Mouse (Mus musculus): Measurements from ENCODE around the gene Rpl7l1.
"Not testable (repeated sequence)": the region's sequence is repeated elsewhere in the genome, so short reads cannot be mapped to it uniquely, and the experiment has no call there.

Rpl7l1 gene

DNA sequence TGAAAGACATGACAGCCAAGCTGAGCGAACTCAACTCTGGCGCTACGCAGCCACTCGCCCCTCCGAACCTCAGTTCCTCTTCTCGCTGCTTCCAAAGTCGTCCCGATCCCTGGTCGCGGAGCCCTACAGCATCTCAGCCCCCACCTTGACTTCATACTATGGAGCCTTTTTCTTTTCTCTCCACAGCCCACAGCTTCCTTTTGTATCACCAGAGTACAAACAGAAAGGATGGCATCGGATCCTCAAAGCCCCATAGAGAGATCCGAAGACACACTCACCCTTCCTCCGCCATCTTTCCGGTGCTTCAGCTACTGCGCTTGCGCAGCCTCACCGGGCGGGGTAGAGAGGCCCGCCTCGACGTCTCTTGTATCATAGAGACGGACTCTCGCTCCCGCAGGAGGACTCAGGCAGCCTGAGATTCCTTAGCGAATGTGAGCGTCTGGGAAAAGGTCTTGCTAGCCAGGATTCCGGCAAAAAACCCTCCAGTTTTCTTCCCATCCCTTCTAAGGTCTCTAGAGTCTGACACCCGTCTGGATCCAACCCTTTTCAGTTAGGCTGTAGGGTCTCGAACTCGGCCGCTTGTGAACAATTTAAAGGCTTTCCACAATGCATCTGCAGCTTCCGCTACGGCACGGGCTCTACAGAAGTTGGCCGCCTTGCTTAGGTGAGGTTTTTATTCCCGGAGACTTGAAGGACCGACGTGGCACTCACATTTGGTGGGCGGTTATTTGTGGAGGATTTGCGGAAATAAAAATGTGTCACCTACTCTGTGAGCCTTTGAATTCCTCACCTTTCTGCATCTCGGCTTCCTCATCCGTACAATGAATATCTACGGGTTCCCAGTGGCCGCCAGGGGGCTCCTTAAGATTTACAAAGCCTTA is at the start of gene Rpl7l1:
TSS of gene Rpl7l1 (minus strand) at position 332 of the 881 bp plus-strand sequence.
- peak; percentile 95 for DNase-seq (ENCODE audit: low read depth, low spot score)

DNA sequence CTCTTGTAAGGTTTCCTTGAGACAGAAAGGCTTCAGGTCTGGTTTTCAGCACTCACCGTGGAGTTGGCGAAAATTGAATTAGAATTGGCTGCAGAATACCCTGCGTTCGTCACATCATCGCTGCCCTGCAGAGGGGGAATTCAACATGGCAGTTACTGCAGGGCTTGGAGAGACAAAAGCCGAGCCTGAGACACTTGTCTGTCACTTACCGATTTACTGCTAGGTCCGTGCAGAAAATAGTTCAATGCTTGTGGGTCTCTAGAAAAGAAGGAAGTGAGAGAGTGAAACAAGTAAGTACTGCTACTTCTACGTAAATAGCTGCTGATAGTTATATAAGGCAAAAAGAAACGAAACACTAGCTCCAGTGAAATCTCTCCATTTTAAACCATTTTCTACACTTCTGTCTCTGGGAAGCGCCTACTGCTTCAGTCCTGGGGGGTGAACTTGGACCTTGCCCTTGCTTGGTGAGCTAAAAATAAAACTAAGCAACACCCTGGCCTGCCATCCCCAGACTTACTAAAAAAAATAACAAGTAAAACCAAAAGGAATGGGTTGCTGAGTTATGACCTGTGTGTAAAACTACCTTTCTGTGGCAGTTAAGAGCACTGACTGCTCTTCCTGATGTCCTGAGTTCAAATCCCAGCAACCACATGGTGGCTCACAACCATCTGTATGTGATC is 47.5 kb upstream of the Rpl7l1 start:
- no peak for DNase-seq (ENCODE audit: low read depth, low spot score)

- DNase-seq (ENCODE audit: low read depth, low spot score) = no peak
Measured at GRCm38 (mm10) chr17:46828935-46829334, 46.5 kb upstream of the Rpl7l1 start.

DNA sequence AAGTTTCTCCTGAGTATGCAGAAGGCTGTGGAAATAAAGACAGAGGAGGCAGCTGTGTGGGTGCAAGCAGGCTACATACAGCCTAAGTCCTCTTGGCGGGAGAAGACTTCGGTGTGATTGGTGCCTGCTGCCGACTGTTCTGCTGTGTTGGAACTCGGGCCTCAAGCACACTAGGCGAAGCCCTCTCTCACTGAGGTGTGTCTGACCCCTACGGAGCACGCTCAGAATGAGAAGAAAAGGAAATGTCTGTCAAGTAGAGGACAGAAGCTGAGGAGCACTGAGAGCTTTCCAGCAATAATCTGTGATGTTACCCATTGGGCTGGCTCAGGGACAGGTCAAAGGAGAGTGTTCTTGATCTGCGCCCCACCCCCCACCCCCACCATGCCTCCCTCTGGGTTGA is 40.6 kb upstream of the Rpl7l1 start:
- DNase-seq (ENCODE audit: low read depth, low spot score) = no peak

- no peak for DNase-seq (ENCODE audit: low read depth, low spot score)
Measured at GRCm38 (mm10) chr17:46820628-46821027, 38.2 kb upstream of the Rpl7l1 start.

DNA sequence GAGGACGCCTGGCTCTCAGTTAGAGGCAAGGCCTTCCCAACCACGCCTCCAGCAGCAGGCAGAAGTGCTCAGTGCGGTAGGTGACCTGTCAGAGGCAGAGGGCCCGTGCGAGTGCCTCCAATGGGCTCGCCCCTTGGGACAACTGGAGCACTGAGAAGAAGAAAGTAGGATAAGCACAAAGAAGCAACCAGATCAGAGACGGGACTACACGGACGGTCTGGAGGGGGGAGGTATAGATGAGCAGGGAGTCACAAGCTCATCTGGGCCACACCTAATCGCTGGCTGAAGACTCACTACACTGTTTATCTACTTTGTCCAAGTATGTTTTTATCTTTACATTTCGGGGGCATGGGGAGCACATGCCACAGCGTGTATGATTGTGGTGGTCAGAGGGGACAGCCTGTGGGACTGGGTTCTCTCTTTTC is 35.3 kb upstream of the Rpl7l1 start:
- no peak for DNase-seq (ENCODE audit: low read depth, low spot score)

DNA sequence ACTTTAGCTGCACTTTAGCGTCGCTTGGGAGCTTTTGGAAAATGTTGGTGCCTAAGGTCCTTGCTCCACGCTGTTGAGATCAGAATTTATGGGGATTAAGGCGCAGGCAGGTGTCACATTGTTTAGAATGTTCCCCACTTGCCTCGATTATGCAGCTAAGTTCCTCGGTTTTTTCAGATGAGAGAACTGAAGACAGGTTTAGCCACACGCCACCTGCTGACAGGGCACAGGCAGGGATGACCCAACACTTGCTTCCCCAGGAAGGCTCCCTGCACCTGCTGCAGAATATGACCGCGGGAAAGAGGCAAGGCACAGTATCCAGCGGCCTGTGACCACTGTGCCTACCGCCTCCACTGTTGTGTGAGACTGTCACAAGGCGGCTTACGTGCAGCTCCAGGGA is 33.8 kb upstream of the Rpl7l1 start:
- DNase-seq (ENCODE audit: low read depth, low spot score) = no peak

DNA sequence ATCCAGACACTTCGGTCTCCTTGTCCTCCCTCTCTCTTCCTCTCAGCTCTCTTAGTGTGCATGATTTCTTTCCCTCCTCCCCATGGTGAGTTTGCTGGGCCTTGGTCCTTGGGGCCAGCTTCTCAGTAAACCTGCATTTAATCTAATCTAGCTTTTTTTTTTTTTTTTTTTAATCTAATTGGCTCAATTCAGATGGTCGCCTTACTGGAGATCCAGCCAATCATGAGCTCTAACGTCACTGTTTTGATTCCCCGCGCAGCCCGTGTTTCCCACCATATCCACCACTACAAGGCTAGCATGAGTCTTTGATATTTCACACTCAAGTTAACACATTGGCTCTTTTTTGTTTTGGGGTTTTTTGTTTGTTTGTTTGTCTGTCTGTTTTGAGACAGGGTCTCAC is 32.0 kb upstream of the Rpl7l1 start:
- no peak for DNase-seq (ENCODE audit: low read depth, low spot score)

GRCm38 (mm10) chr17:46813637-46814036 is 31.2 kb upstream of the Rpl7l1 start:
- DNase-seq (ENCODE audit: low read depth, low spot score) = no peak

DNA sequence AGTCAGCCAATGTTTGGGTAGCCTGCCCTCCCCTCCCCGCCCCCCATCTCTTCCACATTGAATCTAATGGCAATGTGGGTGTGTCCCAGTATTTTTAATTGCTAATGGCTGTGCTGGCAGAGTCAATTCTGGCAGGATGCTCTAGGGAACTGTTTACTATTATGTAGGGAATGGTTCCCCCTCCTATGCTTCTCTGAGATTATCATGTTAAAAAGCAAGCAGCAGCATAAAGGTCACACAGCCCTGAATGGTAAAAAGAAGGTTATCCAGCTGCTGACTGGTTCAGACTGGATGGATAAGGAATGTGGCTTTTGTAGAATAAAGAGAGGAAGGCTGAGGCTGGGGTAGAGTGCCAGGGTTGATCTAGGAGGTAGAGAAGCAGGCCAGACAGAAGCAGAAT is 30.0 kb upstream of the Rpl7l1 start:
- DNase-seq (ENCODE audit: low read depth, low spot score) = no peak

DNA sequence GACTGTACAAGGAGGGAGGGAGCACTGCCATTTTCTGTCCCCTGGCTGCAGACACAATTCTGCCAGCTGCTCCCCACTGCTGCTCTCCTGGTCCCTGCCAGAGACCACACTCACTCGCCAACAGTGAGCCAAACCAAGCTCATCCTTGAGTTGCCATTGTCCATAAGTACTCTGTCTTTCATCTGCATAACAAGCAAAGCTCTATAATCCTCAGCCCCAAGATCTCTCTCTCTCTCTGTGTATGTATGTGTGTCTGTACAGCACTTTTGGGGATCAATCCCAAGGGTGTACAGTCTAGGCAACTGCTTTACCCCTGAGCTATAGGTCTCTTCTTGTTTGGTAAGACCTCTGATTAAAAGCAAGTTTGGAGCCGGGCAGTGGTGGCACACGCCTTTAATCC is 28.2 kb upstream of the Rpl7l1 start:
- no peak for DNase-seq (ENCODE audit: low read depth, low spot score)

DNA sequence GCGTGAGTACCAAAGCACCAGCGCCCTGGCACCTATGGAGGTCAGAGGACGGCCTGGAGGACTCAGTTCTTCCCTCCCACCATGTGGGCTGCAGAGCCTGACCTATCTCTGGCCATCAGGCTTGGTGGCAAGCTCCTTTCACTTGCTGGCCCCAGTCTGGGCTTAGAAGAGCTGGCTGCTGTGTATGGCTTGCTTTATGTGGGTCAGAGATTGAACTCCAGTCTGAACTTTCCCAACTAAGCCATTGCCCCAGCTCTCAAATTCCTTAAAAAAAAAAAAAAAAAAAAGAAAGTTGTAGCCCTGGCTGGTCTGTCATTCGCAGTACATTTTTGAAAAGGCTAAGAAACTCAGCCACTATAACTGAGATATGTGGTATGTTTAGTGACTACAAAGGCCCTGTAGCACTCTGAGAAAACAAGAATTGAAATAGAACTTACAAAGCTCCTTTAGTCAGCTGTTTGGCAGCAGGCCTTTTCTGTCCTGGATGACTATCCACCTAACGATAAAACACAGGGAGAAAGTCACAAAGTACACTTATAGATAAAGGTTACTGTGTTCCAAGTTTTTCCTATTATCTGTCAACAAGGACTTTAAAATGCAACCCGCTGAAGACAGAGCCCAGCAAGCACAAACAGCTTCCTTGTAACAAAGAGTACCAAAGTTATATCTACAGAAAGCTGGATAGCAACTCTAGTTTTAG is 26.8 kb upstream of the Rpl7l1 start:
- no peak for DNase-seq (ENCODE audit: low read depth, low spot score)

DNA sequence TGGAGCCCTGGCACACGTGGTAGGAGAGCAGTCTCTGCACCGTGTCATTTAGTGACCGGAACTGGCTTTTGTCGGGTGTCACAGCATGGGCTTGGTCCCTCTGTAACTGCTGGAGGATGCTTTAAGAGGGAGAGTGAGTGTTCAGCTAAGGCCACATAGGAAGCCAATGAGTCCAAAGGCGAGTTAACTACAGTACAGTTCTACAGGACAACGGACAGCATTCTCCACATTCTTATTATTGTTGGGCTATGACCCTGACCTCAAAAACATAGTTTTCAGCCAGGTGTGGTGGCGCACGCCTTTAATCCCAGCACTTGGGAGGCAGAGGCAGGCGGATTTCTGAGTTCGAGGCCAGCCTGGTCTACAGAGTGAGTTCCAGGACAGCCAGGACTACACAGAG is 25.9 kb upstream of the Rpl7l1 start:
- DNase-seq (ENCODE audit: low read depth, low spot score) = no peak

DNA sequence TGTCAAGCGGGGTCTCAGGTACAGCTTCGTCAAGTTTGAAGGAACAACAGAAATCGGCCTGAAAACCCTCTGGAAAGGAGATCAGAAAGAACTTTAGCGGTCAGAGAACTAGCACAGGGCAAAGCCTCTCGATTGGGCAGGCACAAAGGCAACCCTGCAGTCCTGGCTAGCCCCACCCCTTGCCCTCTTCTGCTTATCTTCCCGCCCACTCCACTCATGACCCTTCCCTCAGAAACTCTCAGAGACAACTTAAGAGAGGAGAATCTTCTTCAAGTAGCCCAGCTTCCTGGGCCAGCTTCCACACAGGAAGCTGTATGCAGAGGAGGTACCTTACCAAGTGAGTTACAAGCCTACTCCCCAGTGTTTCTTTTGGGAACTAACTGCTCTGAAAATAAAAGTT is 19.3 kb upstream of the Rpl7l1 start:
- no peak for DNase-seq (ENCODE audit: low read depth, low spot score)

- no peak for DNase-seq (ENCODE audit: low read depth, low spot score)
Measured at GRCm38 (mm10) chr17:46799680-46800079, 17.2 kb upstream of the Rpl7l1 start.

GRCm38 (mm10) chr17:46797386-46797785 is 14.9 kb upstream of the Rpl7l1 start:
- DNase-seq (ENCODE audit: low read depth, low spot score) = no peak

DNA sequence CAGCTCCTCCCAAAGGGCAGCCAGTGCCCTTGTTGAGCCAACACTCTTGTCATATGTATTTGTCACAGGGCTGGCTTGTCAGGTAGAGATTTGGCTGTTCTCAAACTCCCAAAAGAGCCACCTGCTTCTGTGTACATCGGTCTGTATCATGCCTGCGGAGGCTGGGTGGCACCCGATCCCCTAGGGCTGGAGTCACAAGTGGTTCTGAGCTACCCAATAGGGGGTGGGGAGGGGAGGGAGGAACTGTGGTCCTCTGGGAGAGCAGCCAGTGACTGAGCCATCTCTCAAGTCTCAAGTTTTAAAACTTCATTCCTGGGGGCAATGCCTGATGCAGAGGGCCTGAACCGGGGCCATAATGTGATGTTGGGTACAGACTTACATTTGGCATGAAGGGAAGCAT is 14.3 kb upstream of the Rpl7l1 start:
- no peak for DNase-seq (ENCODE audit: low read depth, low spot score)

DNA sequence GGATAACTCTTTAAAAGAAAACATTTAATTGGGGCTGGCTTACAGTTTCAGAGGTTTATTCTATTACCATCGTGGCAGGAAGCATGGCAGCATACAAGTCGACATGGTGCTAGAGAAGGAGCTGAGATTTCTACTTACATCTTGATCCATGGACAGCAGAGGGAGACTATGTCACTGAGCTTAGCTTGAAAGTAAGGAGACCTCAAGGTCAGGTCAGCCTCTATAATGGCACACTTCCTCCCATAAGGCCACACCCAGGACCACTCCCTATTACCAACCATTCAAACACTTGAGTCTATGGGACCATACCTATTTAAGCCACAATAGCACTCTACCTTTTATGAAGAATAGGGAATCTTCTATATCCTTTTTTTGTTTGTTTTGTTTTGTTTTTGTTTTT is 10.5 kb upstream of the Rpl7l1 start:
- no peak for DNase-seq (ENCODE audit: low read depth, low spot score)

- not testable (repeated sequence) for DNase-seq (ENCODE audit: low read depth, low spot score)
Measured at GRCm38 (mm10) chr17:46787974-46788373, 5.5 kb upstream of the Rpl7l1 start.

DNA sequence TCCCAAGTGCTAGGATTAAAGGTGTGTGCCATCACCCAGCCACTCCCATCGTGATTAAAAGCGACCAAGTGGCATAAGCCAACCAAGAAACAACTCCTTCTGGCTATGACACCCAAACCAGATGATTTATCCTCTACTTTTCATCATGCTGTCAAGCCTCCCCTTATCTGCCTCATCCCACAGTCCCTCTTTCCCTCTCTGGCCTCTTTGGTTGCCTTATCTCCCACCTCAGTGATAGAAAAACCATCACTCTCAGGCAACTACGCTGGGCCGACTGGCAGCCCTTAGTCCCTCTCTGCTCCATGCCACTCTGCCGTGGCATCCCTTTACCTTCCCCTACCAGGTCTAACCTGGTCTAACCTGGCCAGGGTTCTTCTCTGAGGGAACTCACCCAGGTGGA is 4.5 kb upstream of the Rpl7l1 start:
- no peak for DNase-seq (ENCODE audit: low read depth, low spot score)

- no peak for DNase-seq (ENCODE audit: low read depth, low spot score)
Measured at GRCm38 (mm10) chr17:46783222-46783565, 722 bp upstream of the Rpl7l1 start.

GRCm38 (mm10) chr17:46781876-46782275 is 596 bp downstream of the Rpl7l1 start:
- no peak for DNase-seq (ENCODE audit: low read depth, low spot score)

- no peak for DNase-seq (ENCODE audit: low read depth, low spot score)
Measured at GRCm38 (mm10) chr17:46776087-46776486, 6.4 kb downstream of the Rpl7l1 start.
